Mouse (Mus musculus): ENCODE results near the gene Ccnc. TPM values are rescaled to one million over a fixed set of nuclear protein-coding genes. Genes with fewer than 3 reads are reported as not detected.

The Ccnc gene
- polyA plus RNA-seq, 1 experiment from 2014 or later: 39.4 TPM

GRCm38 (mm10) chr4:21780816-21781726 lies 53.6 kb downstream of the Ccnc start:
- no peaks in the 10 kb centered on the region for H3K27me3 ChIP-seq
- no peaks in the 10 kb centered on the region for H3K9me3 ChIP-seq
- ATAC-seq (ENCODE audit: insufficient number of reproducible peaks, low FRiP score, low TSS enrichment, low read depth): no peak
- no peak overlapping the region for H3K4me2 ChIP-seq
- H3K4me3 ChIP-seq: no peak overlapping the region
- H3K4me1 ChIP-seq: peaks cover 3% of the 10 kb centered on the region
- no peak overlapping the region for H3K27ac ChIP-seq
- WGBS: 97% methylated on average over 12 of the region's 12 CpGs
- H3K36me3 ChIP-seq: peaks cover 48% of the 10 kb centered on the region
- H3K9ac ChIP-seq: no peak overlapping the region

- no peak for ATAC-seq (ENCODE audit: insufficient number of reproducible peaks, low FRiP score, low TSS enrichment, low read depth)
- Histone ChIP-seq H3K36me3 (peaks cover 67% of the 10 kb centered on the region), H3K9ac (no peak overlapping the region), H3K4me3 (no peak overlapping the region), H3K4me2 (no peak overlapping the region), H3K9me3 (no peaks in the 10 kb centered on the region), H3K4me1 (no peaks in the 10 kb centered on the region), H3K27ac (no peak overlapping the region), H3K27me3 (no peaks in the 10 kb centered on the region)
- 96% methylated on average over 12 of the region's 12 CpGs for WGBS
These were observed 58.8 kb downstream of the Ccnc start for GRCm38 (mm10) chr4:21786268-21786667.

GRCm38 (mm10) chr4:21788903-21789302 lies 61.4 kb downstream of the Ccnc start:
- no peak overlapping the region for H3K27ac ChIP-seq
- no peaks in the 10 kb centered on the region for H3K9me3 ChIP-seq
- 87% methylated on average over 6 of the region's 6 CpGs for WGBS
- H3K4me2 ChIP-seq: no peak overlapping the region
- H3K4me3 ChIP-seq: no peak overlapping the region
- no peaks in the 10 kb centered on the region for H3K4me1 ChIP-seq
- no peaks in the 10 kb centered on the region for H3K27me3 ChIP-seq
- peaks cover 48% of the 10 kb centered on the region for H3K36me3 ChIP-seq
- H3K9ac ChIP-seq: no peak overlapping the region
- no peak for ATAC-seq (ENCODE audit: insufficient number of reproducible peaks, low FRiP score, low TSS enrichment, low read depth)

GRCm38 (mm10) chr4:21789836-21790235 lies 62.3 kb downstream of the Ccnc start:
- ATAC-seq (ENCODE audit: insufficient number of reproducible peaks, low FRiP score, low TSS enrichment, low read depth): no peak
- WGBS: 93% methylated on average over 4 of the region's 4 CpGs
- H3K4me1 ChIP-seq: no peaks in the 10 kb centered on the region
- H3K27me3 ChIP-seq: no peaks in the 10 kb centered on the region
- H3K4me3 ChIP-seq: no peak overlapping the region
- no peak overlapping the region for H3K27ac ChIP-seq
- no peak overlapping the region for H3K4me2 ChIP-seq
- peaks cover 39% of the 10 kb centered on the region for H3K36me3 ChIP-seq
- no peaks in the 10 kb centered on the region for H3K9me3 ChIP-seq
- H3K9ac ChIP-seq: no peak overlapping the region

DNA sequence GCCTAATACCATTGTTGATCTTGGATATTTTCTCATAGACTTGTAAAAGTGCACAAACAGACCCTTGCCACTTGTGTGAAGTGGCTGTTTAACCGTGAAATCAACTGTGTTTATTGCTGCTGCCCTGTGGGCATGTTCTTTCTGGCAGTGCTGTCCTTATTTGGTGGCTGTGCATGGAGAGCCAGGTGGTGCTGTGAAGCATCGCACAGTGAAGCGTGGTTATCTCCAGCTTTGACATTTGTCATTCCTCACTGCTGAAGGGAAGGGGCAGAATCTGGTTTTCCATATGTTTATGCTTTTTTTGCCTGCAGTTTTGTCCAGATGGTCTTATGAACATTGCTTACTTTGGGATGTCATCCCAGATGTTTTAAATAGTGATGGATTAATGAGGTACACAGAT lies 66.1 kb downstream of the Ccnc start:
- Histone ChIP-seq H3K9ac (no peak overlapping the region), H3K27ac (no peak overlapping the region), H3K27me3 (no peaks in the 10 kb centered on the region), H3K9me3 (no peaks in the 10 kb centered on the region), H3K4me3 (no peak overlapping the region), H3K36me3 (peaks cover 32% of the 10 kb centered on the region), H3K4me1 (no peaks in the 10 kb centered on the region), H3K4me2 (no peak overlapping the region)
- ATAC-seq (ENCODE audit: insufficient number of reproducible peaks, low FRiP score, low TSS enrichment, low read depth): no peak
- WGBS: 31% methylated on average over 3 of the region's 3 CpGs

DNA sequence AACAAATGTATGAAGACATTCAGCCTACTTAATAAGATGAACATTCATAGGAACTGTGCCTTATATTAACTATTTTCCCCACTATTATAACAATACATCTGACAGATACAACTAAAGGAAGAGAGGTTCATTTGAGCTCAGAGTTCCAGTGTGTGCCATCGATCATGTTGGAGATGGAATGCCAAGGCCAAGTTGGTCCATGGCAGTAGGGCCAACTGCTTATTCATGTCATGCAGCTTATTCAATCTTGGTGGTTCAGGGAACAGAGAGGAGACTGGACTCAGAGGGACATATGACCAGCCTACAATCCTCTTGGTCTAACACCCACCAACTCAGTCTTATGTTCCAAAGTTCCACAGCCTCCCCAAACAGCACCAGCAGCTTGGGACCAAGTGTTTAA lies 73.5 kb downstream of the Ccnc start:
- H3K4me1 ChIP-seq: no peaks in the 10 kb centered on the region
- H3K4me3 ChIP-seq: no peak overlapping the region
- no peaks in the 10 kb centered on the region for H3K27me3 ChIP-seq
- WGBS: 92% methylated on average over 1 of the region's 1 CpGs
- no peaks in the 10 kb centered on the region for H3K9me3 ChIP-seq
- no peak overlapping the region for H3K4me2 ChIP-seq
- no peak for ATAC-seq (ENCODE audit: insufficient number of reproducible peaks, low FRiP score, low TSS enrichment, low read depth)
- H3K36me3 ChIP-seq: peaks cover 60% of the 10 kb centered on the region
- H3K27ac ChIP-seq: no peak overlapping the region
- no peak overlapping the region for H3K9ac ChIP-seq

- Histone ChIP-seq H3K27me3 (no peaks in the 10 kb centered on the region), H3K4me3 (no peak overlapping the region), H3K4me1 (no peaks in the 10 kb centered on the region), H3K36me3 (peaks cover 63% of the 10 kb centered on the region), H3K9ac (no peak overlapping the region), H3K4me2 (no peak overlapping the region), H3K9me3 (no peaks in the 10 kb centered on the region), H3K27ac (no peak overlapping the region)
- no peak for ATAC-seq (ENCODE audit: insufficient number of reproducible peaks, low FRiP score, low TSS enrichment, low read depth)
- 93% methylated on average over 2 of the region's 2 CpGs for WGBS
These were observed 74.1 kb downstream of the Ccnc start for GRCm38 (mm10) chr4:21801620-21802019.

GRCm38 (mm10) chr4:21807204-21807603 lies 79.7 kb downstream of the Ccnc start:
- WGBS: 82% methylated on average over 5 of the region's 5 CpGs
- Histone ChIP-seq H3K4me2 (no peak overlapping the region), H3K27ac (no peak overlapping the region), H3K27me3 (no peaks in the 10 kb centered on the region), H3K4me3 (no peak overlapping the region), H3K4me1 (no peaks in the 10 kb centered on the region), H3K9ac (no peak overlapping the region), H3K36me3 (peaks cover 46% of the 10 kb centered on the region), H3K9me3 (no peaks in the 10 kb centered on the region)
- ATAC-seq (ENCODE audit: insufficient number of reproducible peaks, low FRiP score, low TSS enrichment, low read depth): no peak

Other genes starting within 250 kb of the Ccnc start
- gene Prdm13, start 41.7 kb upstream of the Ccnc start, polyA plus RNA-seq (2015; fragmentation: Nextera tagmentation; extraction: Ambion mirVana): not detected in 2 replicates
- gene Usp45, start 39.5 kb downstream of the Ccnc start, polyA plus RNA-seq (2015; fragmentation: Nextera tagmentation; extraction: Ambion mirVana): 7.0 and 7.4 TPM in 2 replicates
- 6.6 and 7.3 TPM in 2 replicates for gene Tstd3, start 39.5 kb downstream of the Ccnc start, polyA plus RNA-seq (2015; fragmentation: Nextera tagmentation; extraction: Ambion mirVana)
- gene Pnisr, start 119.9 kb downstream of the Ccnc start, polyA plus RNA-seq (2015; fragmentation: Nextera tagmentation; extraction: Ambion mirVana): 132 and 135 TPM in 2 replicates
- gene Coq3, start 152.0 kb downstream of the Ccnc start, polyA plus RNA-seq (2015; fragmentation: Nextera tagmentation; extraction: Ambion mirVana): 11.9 and 12.0 TPM in 2 replicates
- 2.4 and 3.8 TPM in 2 replicates for gene Faxc, start 203.6 kb downstream of the Ccnc start, polyA plus RNA-seq (2015; fragmentation: Nextera tagmentation; extraction: Ambion mirVana)

All from limb, embryonic 15.5 days (tissue).